Mouse (Mus musculus): ENCODE results near the gene C730034F03Rik.

The C730034F03Rik gene

GRCm38 (mm10) chr15:89455642-89456041 is 26.3 kb downstream of the C730034F03Rik start:
- H3K27me3 ChIP-seq (ENCODE audit: control insufficient read depth, insufficient read depth, low read length, poor library complexity, severe bottlenecking) = no peaks in the 10 kb centered on the region
- no peaks in the 10 kb centered on the region for H3K36me3 ChIP-seq (ENCODE audit: control insufficient read depth, insufficient read depth, low read length, poor library complexity, severe bottlenecking)
- no peak for DNase-seq (ENCODE audit: low read depth, low spot score)

- no peaks in the 10 kb centered on the region for H3K27me3 ChIP-seq (ENCODE audit: control insufficient read depth, insufficient read depth, low read length, poor library complexity, severe bottlenecking)
- DNase-seq (ENCODE audit: low read depth, low spot score) = peak; percentile 63
These were observed 29.6 kb downstream of the C730034F03Rik start for GRCm38 (mm10) chr15:89458942-89459341.

GRCm38 (mm10) chr15:89459821-89460220 is 30.4 kb downstream of the C730034F03Rik start:
- H3K27me3 ChIP-seq (ENCODE audit: control insufficient read depth, insufficient read depth, low read length, poor library complexity, severe bottlenecking) = no peaks in the 10 kb centered on the region
- H3K36me3 ChIP-seq (ENCODE audit: control insufficient read depth, insufficient read depth, low read length, poor library complexity, severe bottlenecking) = no peaks in the 10 kb centered on the region
- no peak for DNase-seq (ENCODE audit: low read depth, low spot score)

More at GRCm38 (mm10) chr15:89458942-89459341, 29.6 kb downstream of the C730034F03Rik start:
- no peaks in the 10 kb centered on the region for H3K36me3 ChIP-seq (ENCODE audit: control insufficient read depth, insufficient read depth, low read length, poor library complexity, severe bottlenecking)

- Histone ChIP-seq H3K27me3 (ENCODE audit: control insufficient read depth, insufficient read depth, low read length, poor library complexity, severe bottlenecking) (no peaks in the 10 kb centered on the region), H3K36me3 (ENCODE audit: control insufficient read depth, insufficient read depth, low read length, poor library complexity, severe bottlenecking) (no peaks in the 10 kb centered on the region)
- DNase-seq (ENCODE audit: low read depth, low spot score) = no peak
These were observed 30.9 kb downstream of the C730034F03Rik start for GRCm38 (mm10) chr15:89460298-89460697.

- DNase-seq (ENCODE audit: low read depth, low spot score) = no peak
- Histone ChIP-seq H3K36me3 (ENCODE audit: control insufficient read depth, insufficient read depth, low read length, poor library complexity, severe bottlenecking) (no peaks in the 10 kb centered on the region), H3K27me3 (ENCODE audit: control insufficient read depth, insufficient read depth, low read length, poor library complexity, severe bottlenecking) (no peaks in the 10 kb centered on the region)
These were observed 31.9 kb downstream of the C730034F03Rik start for GRCm38 (mm10) chr15:89461321-89461720.

GRCm38 (mm10) chr15:89462176-89462575 is 32.8 kb downstream of the C730034F03Rik start:
- Histone ChIP-seq H3K27me3 (ENCODE audit: control insufficient read depth, insufficient read depth, low read length, poor library complexity, severe bottlenecking) (no peaks in the 10 kb centered on the region), H3K36me3 (ENCODE audit: control insufficient read depth, insufficient read depth, low read length, poor library complexity, severe bottlenecking) (no peaks in the 10 kb centered on the region)

GRCm38 (mm10) chr15:89463334-89464235 is 34.2 kb downstream of the C730034F03Rik start:
- DNase-seq (ENCODE audit: low read depth, low spot score) = peak; percentile 30
- Histone ChIP-seq H3K36me3 (ENCODE audit: control insufficient read depth, insufficient read depth, low read length, poor library complexity, severe bottlenecking) (no peaks in the 10 kb centered on the region), H3K27me3 (ENCODE audit: control insufficient read depth, insufficient read depth, low read length, poor library complexity, severe bottlenecking) (no peaks in the 10 kb centered on the region)

More at GRCm38 (mm10) chr15:89462176-89462575, 32.8 kb downstream of the C730034F03Rik start:
- DNase-seq (ENCODE audit: low read depth, low spot score) = no peak

- DNase-seq (ENCODE audit: low read depth, low spot score) = no peak
- H3K27me3 ChIP-seq (ENCODE audit: control insufficient read depth, insufficient read depth, low read length, poor library complexity, severe bottlenecking) = no peaks in the 10 kb centered on the region; the same call in 1 of the 2 replicates
- H3K36me3 ChIP-seq (ENCODE audit: control insufficient read depth, insufficient read depth, low read length, poor library complexity, severe bottlenecking) = no peaks in the 10 kb centered on the region
These were observed 35.7 kb downstream of the C730034F03Rik start for GRCm38 (mm10) chr15:89465052-89465451.

GRCm38 (mm10) chr15:89468577-89468976 is 39.2 kb downstream of the C730034F03Rik start:
- Histone ChIP-seq H3K36me3 (ENCODE audit: control insufficient read depth, insufficient read depth, low read length, poor library complexity, severe bottlenecking) (no peaks in the 10 kb centered on the region; the same call in 1 of the 2 replicates), H3K27me3 (ENCODE audit: control insufficient read depth, insufficient read depth, low read length, poor library complexity, severe bottlenecking) (no peaks in the 10 kb centered on the region; the same call in 1 of the 2 replicates)
- DNase-seq (ENCODE audit: low read depth, low spot score) = peak; percentile 53

- Histone ChIP-seq H3K27me3 (ENCODE audit: control insufficient read depth, insufficient read depth, low read length, poor library complexity, severe bottlenecking) (no peaks in the 10 kb centered on the region; the same call in 1 of the 2 replicates), H3K36me3 (ENCODE audit: control insufficient read depth, insufficient read depth, low read length, poor library complexity, severe bottlenecking) (no peaks in the 10 kb centered on the region; the same call in 1 of the 2 replicates)
- DNase-seq (ENCODE audit: low read depth, low spot score) = no peak
These were observed 42.1 kb downstream of the C730034F03Rik start for GRCm38 (mm10) chr15:89471476-89471875.

GRCm38 (mm10) chr15:89473370-89473769 is 44.0 kb downstream of the C730034F03Rik start:
- no peak for DNase-seq (ENCODE audit: low read depth, low spot score)
- Histone ChIP-seq H3K27me3 (ENCODE audit: control insufficient read depth, insufficient read depth, low read length, poor library complexity, severe bottlenecking) (no peaks in the 10 kb centered on the region; the same call in 1 of the 2 replicates), H3K36me3 (ENCODE audit: control insufficient read depth, insufficient read depth, low read length, poor library complexity, severe bottlenecking) (no peaks in the 10 kb centered on the region; the same call in 1 of the 2 replicates)

GRCm38 (mm10) chr15:89473921-89474320 is 44.5 kb downstream of the C730034F03Rik start:
- DNase-seq (ENCODE audit: low read depth, low spot score) = no peak
- no peaks in the 10 kb centered on the region; the same call in 1 of the 2 replicates for H3K27me3 ChIP-seq (ENCODE audit: control insufficient read depth, insufficient read depth, low read length, poor library complexity, severe bottlenecking)

GRCm38 (mm10) chr15:89474596-89475292 is 45.4 kb downstream of the C730034F03Rik start:
- Histone ChIP-seq H3K27me3 (ENCODE audit: control insufficient read depth, insufficient read depth, low read length, poor library complexity, severe bottlenecking) (no peaks in the 10 kb centered on the region; the same call in 1 of the 2 replicates), H3K36me3 (ENCODE audit: control insufficient read depth, insufficient read depth, low read length, poor library complexity, severe bottlenecking) (no peaks in the 10 kb centered on the region; the same call in 1 of the 2 replicates)
- DNase-seq (ENCODE audit: low read depth, low spot score) = no peak

More at GRCm38 (mm10) chr15:89473921-89474320, 44.5 kb downstream of the C730034F03Rik start:
- no peaks in the 10 kb centered on the region; the same call in 1 of the 2 replicates for H3K36me3 ChIP-seq (ENCODE audit: control insufficient read depth, insufficient read depth, low read length, poor library complexity, severe bottlenecking)

- H3K36me3 ChIP-seq (ENCODE audit: control insufficient read depth, insufficient read depth, low read length, poor library complexity, severe bottlenecking) = no peaks in the 10 kb centered on the region; the same call in 1 of the 2 replicates
- no peaks in the 10 kb centered on the region for H3K27me3 ChIP-seq (ENCODE audit: control insufficient read depth, insufficient read depth, low read length, poor library complexity, severe bottlenecking)
- no peak for DNase-seq (ENCODE audit: low read depth, low spot score)
These were observed 45.9 kb downstream of the C730034F03Rik start for GRCm38 (mm10) chr15:89475293-89475600.

All from splenic B cell, adult 2 months (primary cell).